Mouse (Mus musculus): Measurements from ENCODE around the gene Elmo2. TPM values are rescaled to one million over a fixed set of nuclear protein-coding genes. Genes with fewer than 3 reads are reported as not detected.

Gene Elmo2
- 56.3 and 59.9 TPM in 2 replicates for polyA plus RNA-seq (2012; rRNA removed)

DNA sequence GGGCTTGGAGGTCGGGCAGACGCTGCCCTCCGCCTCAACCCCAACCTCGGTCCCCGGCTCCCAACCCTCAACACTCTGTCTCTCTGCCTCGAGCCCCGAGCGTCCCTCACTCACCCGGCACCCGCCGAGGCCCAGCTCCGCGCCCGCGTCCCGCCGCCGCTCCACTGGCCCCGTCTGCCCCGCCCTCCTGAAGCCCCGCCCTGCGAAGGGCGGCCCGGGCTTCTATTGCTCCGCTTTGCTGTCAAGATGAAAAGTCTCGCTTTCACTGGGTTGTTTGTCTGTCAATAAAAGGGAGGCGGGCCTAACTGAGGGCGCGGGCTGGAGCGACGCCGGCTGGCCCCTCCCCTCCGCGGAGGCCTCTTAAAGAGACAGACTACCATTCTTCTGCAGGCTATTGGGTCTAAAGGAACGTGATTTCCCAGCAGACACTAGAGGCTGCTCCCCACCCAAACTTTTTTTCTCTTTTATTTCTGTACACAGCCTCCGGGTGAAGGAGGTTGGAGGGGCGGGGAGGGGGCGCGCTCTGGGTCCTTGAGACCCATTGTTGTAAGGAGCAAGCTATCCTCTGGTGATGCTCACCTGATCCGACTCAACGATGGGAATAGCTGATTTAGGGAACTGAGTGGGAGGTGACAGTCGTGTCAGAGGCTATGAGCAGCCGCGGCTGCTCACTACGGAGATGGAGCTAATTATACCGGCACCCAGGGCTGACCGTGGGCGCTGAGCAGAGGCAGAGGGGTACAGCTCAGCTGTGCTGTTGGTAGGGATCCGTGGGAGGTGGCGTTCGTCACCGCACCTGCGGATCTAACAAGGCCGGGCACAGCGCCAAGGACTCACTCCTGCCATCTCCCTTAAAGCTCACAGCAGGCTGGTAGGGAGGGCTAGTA, at the start of gene Elmo2:
Elmo2 (minus strand) TSS at position 176 of the 887 bp plus-strand sequence.
- H3K4me1 ChIP-seq (ENCODE audit: control insufficient read depth, insufficient read depth, low read length), result peaks cover 16% of the 10 kb centered on the region
- peak; percentile 99 for DNase-seq
- H3K27ac ChIP-seq (ENCODE audit: insufficient read depth, low read depth, low read length), result peak within 1 kb of the TSS; percentile 41
- peak within 1 kb of the TSS; percentile 68 for H3K4me3 ChIP-seq (ENCODE audit: insufficient read depth, low read depth, low read length)
- WGBS, result under 1% methylated on average over 54 of the region's 55 CpGs
- no peaks in the 10 kb centered on the region for H3K36me3 ChIP-seq (ENCODE audit: control insufficient read depth, insufficient read depth, low read length)
- H3K27me3 ChIP-seq (replicated peaks; ENCODE audit: control insufficient read depth, insufficient read depth, low read length), result no peaks in the 10 kb centered on the region
- TF ChIP-seq POLR2A (IDR thresholded peaks at IDR 0.05; ENCODE audit: low read depth, low read length) (no peak), CTCF (conservative IDR thresholded peaks at IDR 0.05; ENCODE audit: insufficient read depth, insufficient read length, low read depth, low read length) (no peak)

GRCm38 (mm10) chr2:165376001-165376400, 49.7 kb upstream of the Elmo2 start:
- H3K4me1 ChIP-seq (ENCODE audit: control insufficient read depth, insufficient read depth, low read length), result no peaks in the 10 kb centered on the region
- no peak overlapping the region for H3K4me3 ChIP-seq (ENCODE audit: insufficient read depth, low read depth, low read length)
- peaks cover 3% of the 10 kb centered on the region for H3K36me3 ChIP-seq (ENCODE audit: control insufficient read depth, insufficient read depth, low read length)
- no peaks in the 10 kb centered on the region for H3K27me3 ChIP-seq (replicated peaks; ENCODE audit: control insufficient read depth, insufficient read depth, low read length)
- 86% methylated on average over 4 of the region's 4 CpGs for WGBS
- H3K27ac ChIP-seq (ENCODE audit: insufficient read depth, low read depth, low read length), result no peak overlapping the region
- TF ChIP-seq POLR2A (IDR thresholded peaks at IDR 0.05; ENCODE audit: low read depth, low read length) (no peak), CTCF (conservative IDR thresholded peaks at IDR 0.05; ENCODE audit: insufficient read depth, insufficient read length, low read depth, low read length) (no peak)
- no peak for DNase-seq

- no peak for TF ChIP-seq POLR2A (IDR thresholded peaks at IDR 0.05; ENCODE audit: low read depth, low read length)
- no peaks in the 10 kb centered on the region for H3K27me3 ChIP-seq (replicated peaks; ENCODE audit: control insufficient read depth, insufficient read depth, low read length)
- H3K4me3 ChIP-seq (ENCODE audit: insufficient read depth, low read depth, low read length), result no peak overlapping the region
- H3K27ac ChIP-seq (ENCODE audit: insufficient read depth, low read depth, low read length), result no peak overlapping the region
- peaks cover 2% of the 10 kb centered on the region; the same call in 1 of the 2 replicates for H3K36me3 ChIP-seq (ENCODE audit: control insufficient read depth, insufficient read depth, low read length)
- 88% methylated on average over 5 of the region's 5 CpGs for WGBS
- H3K4me1 ChIP-seq (ENCODE audit: control insufficient read depth, insufficient read depth, low read length), result no peaks in the 10 kb centered on the region
- DNase-seq, result no peak
Observed at GRCm38 (mm10) chr2:165375478-165375877, 49.2 kb upstream of the Elmo2 start.

GRCm38 (mm10) chr2:165371066-165371465, 44.8 kb upstream of the Elmo2 start:
- no peak for TF ChIP-seq POLR2A (IDR thresholded peaks at IDR 0.05; ENCODE audit: low read depth, low read length)
- Histone ChIP-seq H3K4me1 (ENCODE audit: control insufficient read depth, insufficient read depth, low read length) (no peaks in the 10 kb centered on the region), H3K4me3 (ENCODE audit: insufficient read depth, low read depth, low read length) (no peak overlapping the region), H3K27me3 (replicated peaks; ENCODE audit: control insufficient read depth, insufficient read depth, low read length) (0 out of 2 replicates have a peak, but pooled peaks cover 2% of the 10 kb centered on the region), H3K36me3 (ENCODE audit: control insufficient read depth, insufficient read depth, low read length) (no peaks in the 10 kb centered on the region), H3K27ac (ENCODE audit: insufficient read depth, low read depth, low read length) (no peak overlapping the region)
- no peak for DNase-seq
- WGBS, result 29% methylated on average over 3 of the region's 3 CpGs

GRCm38 (mm10) chr2:165370348-165370747, 44.1 kb upstream of the Elmo2 start:
- no peak overlapping the region for H3K4me3 ChIP-seq (ENCODE audit: insufficient read depth, low read depth, low read length)
- DNase-seq, result no peak
- TF ChIP-seq POLR2A (IDR thresholded peaks at IDR 0.05; ENCODE audit: low read depth, low read length) (no peak), CTCF (conservative IDR thresholded peaks at IDR 0.05; ENCODE audit: insufficient read depth, insufficient read length, low read depth, low read length) (no peak)
- H3K4me1 ChIP-seq (ENCODE audit: control insufficient read depth, insufficient read depth, low read length), result no peaks in the 10 kb centered on the region
- WGBS, result 81% methylated on average over 3 of the region's 3 CpGs
- 0 out of 2 replicates have a peak, but pooled peaks cover 2% of the 10 kb centered on the region for H3K27me3 ChIP-seq (replicated peaks; ENCODE audit: control insufficient read depth, insufficient read depth, low read length)
- no peaks in the 10 kb centered on the region for H3K36me3 ChIP-seq (ENCODE audit: control insufficient read depth, insufficient read depth, low read length)
- H3K27ac ChIP-seq (ENCODE audit: insufficient read depth, low read depth, low read length), result no peak overlapping the region

- no peak for TF ChIP-seq POLR2A (IDR thresholded peaks at IDR 0.05; ENCODE audit: low read depth, low read length)
- TF ChIP-seq CTCF (conservative IDR thresholded peaks at IDR 0.05; ENCODE audit: insufficient read depth, insufficient read length, low read depth, low read length), result no peak
- H3K27me3 ChIP-seq (replicated peaks; ENCODE audit: control insufficient read depth, insufficient read depth, low read length), result 0 out of 2 replicates have a peak, but pooled peaks cover 2% of the 10 kb centered on the region
- H3K4me1 ChIP-seq (ENCODE audit: control insufficient read depth, insufficient read depth, low read length), result no peaks in the 10 kb centered on the region
- DNase-seq, result no peak
- no peaks in the 10 kb centered on the region for H3K36me3 ChIP-seq (ENCODE audit: control insufficient read depth, insufficient read depth, low read length)
- H3K4me3 ChIP-seq (ENCODE audit: insufficient read depth, low read depth, low read length), result no peak within 1 kb of the TSS
- no peak within 1 kb of the TSS for H3K27ac ChIP-seq (ENCODE audit: insufficient read depth, low read depth, low read length)
- WGBS, result 6% methylated on average over 27 of the region's 27 CpGs
Observed at GRCm38 (mm10) chr2:165368496-165368895, 42.2 kb upstream of the Elmo2 start, which contains the start of gene Zfp663. Zfp663 (minus strand) TSS chr2:165368729.

GRCm38 (mm10) chr2:165367868-165368439, 41.7 kb upstream of the Elmo2 start:
- H3K4me3 ChIP-seq (ENCODE audit: insufficient read depth, low read depth, low read length), result no peak overlapping the region
- H3K4me1 ChIP-seq (ENCODE audit: control insufficient read depth, insufficient read depth, low read length), result no peaks in the 10 kb centered on the region
- no peak overlapping the region for H3K27ac ChIP-seq (ENCODE audit: insufficient read depth, low read depth, low read length)
- no peaks in the 10 kb centered on the region for H3K36me3 ChIP-seq (ENCODE audit: control insufficient read depth, insufficient read depth, low read length)
- no peak for TF ChIP-seq POLR2A (IDR thresholded peaks at IDR 0.05; ENCODE audit: low read depth, low read length)
- no peak for TF ChIP-seq CTCF (conservative IDR thresholded peaks at IDR 0.05; ENCODE audit: insufficient read depth, insufficient read length, low read depth, low read length)
- 3% methylated on average over 13 of the region's 13 CpGs for WGBS
- no peak for DNase-seq
- 0 out of 2 replicates have a peak, but pooled peaks cover 2% of the 10 kb centered on the region for H3K27me3 ChIP-seq (replicated peaks; ENCODE audit: control insufficient read depth, insufficient read depth, low read length)
